Mouse (Mus musculus) kidney, postnatal 14 days (tissue): ENCODE measurements around the gene Rab14.

Source experiments
- DNase-seq: peaks from one replicate; pipeline ENCODE4 v3.0.0; 2022; ENCODE audit warnings: mixed read lengths

The Rab14 gene

DNA sequence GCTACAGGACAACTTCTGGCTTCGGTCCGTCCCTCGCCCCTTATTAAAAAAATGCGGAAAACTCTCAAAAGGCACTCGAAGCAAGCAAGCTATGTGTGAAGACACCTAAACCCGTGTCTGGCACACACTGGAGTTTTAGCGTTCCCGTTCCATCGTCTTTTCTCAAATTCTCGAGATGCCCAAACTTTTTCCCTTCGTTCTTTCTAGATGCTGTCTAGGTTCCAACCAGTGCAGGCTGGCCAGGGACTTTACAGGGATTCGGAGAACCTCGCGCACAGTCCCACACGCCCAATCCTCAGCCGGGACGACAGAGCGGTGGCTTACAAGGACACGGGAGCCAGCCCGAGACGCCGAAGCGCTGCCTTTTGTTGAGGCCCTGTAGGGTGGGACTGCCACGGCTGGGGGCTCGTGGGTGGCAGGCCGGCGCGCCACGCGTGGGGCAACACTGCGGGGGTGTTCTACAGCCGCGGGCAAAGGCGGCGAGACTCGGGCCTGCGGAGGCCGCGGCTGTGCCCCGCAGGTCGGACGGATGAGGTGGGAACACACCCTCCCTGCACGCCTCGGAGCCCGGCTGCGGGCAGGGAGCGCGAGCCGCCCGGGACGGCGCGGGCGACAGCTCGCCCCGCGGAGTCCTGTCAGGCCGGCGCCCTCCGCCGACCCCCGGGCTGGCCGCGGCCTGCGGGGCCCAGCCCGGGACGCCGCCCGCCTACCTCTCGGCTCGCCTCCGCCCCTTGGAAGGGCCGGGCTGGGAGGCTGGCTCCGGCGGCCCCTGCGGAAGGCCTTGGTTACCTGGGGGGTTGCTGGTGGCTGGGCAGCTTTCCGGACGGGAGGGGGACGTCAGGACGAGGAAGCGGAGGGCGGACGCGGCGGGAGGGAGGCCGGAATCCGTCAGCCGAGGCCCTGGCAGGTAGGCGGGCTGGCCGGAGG lies 686 bp downstream of the Rab14 start:
- no peak for DNase-seq

GRCm38 (mm10) chr2:35199541-35199940 lies 1.4 kb downstream of the Rab14 start:
- no peak for DNase-seq

- DNase-seq: peak; percentile 60
Observed at GRCm38 (mm10) chr2:35195626-35196544, 5.0 kb downstream of the Rab14 start.

- no peak for DNase-seq
Observed at GRCm38 (mm10) chr2:35193976-35194375, 6.9 kb downstream of the Rab14 start.

- no peak for DNase-seq
Observed at GRCm38 (mm10) chr2:35188929-35189328, 12.0 kb downstream of the Rab14 start.

DNA sequence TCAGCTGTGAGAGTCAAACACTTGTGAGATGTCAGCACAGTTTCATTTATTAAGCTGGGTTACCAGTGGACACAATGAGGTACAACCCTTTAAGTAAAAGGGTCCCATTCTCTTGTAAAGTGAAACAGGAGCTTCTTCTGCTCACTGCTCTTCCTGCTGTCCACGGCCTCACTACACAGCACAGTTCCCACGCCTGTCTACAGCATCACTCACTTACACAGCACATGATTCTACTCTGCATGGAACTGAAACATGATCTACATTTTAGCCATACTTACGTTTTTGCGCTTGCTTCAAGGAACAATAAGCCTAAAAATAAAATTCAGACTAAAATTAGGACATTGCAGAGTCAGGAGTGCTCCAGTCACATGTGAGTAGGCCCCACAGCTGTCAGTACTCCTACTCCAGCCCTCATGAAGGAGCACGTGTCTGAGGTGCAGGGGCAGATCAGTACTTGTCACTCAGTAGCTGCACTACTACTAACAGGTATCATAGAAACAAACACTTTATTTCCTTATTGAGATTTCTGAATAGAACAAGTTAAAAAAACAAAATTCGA lies 17.7 kb downstream of the Rab14 start:
- DNase-seq: no peak

DNA sequence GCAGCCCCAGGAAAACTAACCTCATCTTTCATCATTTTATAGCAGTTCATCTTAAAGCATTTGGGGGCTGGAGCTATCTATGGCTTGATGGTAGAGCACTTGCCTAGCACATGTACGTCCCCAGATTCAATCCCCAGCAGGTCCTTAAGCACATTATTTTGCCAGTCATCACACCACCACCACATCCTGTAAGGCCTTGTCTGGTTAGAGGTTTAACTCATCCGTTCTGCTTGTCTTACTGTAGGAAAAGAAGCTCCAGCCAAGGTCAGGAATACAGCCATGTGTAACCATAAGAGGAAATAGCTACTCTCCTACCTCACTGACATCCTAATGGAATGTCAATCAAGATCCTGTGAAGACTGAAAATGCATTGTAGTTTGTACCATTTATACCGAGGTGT lies 22.8 kb downstream of the Rab14 start:
- DNase-seq: no peak

- no peak for DNase-seq
Observed at GRCm38 (mm10) chr2:35175281-35176065, 25.4 kb downstream of the Rab14 start.

GRCm38 (mm10) chr2:35174100-35174499 lies 26.8 kb downstream of the Rab14 start:
- DNase-seq: peak; percentile 37

GRCm38 (mm10) chr2:35173666-35174065 lies 27.3 kb downstream of the Rab14 start:
- DNase-seq: no peak

DNA sequence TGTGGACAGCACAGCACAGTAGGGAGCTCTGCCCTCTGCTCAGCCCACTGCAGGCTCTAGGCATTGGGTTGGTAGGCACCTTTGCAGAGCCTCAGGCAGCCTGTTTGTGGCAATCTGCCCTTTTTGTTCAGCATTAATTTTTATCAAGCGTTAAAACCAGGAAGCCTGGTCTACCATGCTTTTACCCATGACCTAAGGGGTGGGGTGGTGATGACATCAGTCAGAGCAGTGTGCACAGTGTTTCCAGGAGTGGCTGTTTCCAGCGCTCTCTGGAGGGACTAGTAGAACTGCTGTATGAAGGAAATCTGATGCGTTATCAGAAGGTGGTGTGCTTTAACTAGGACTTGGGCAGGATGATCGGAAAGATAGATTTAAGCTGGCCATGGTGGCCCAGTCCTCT lies 28.7 kb downstream of the Rab14 start:
- DNase-seq: no peak

GRCm38 (mm10) chr2:35171341-35171861 lies 29.5 kb downstream of the Rab14 start:
- peak; percentile 84 for DNase-seq

DNA sequence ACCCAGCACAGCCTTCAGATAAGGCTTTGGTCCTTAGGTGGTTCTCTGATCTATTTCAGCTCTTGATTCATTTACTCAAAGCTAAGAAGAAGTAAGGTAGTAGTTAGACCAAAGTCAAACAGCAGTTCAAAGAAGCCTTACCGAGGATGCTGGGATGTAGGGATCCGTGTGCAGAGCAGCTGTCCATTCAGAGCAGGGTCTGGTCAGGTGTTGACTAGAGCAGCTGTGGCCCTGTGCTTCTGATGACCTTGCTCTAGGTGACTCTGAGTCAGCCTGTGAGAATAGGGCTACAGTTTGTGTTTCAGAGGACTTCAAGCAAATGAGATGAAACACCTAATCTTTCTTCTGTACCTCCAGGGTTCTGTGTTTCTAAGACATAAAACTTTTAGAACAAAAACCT lies 31.5 kb downstream of the Rab14 start:
- DNase-seq: no peak

DNA sequence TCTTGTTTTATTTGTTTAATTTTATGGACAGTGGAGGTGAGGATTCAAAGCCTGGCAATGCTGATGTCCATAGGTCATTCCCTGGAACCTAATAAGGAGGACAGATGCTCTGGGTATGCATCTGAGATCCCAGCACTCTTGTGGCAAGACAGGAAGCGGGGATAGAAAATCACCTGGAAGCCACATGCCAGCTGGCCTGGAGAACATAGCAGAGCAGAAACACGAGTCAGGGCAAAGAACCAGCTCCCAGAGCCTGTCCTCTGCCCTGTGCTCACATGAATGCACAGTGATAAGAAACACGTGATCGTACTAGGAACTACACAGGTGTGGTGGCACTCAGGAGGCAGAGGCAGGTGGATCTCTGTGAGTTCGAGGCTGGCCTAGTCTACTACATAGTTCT lies 34.1 kb downstream of the Rab14 start:
- no peak for DNase-seq

DNA sequence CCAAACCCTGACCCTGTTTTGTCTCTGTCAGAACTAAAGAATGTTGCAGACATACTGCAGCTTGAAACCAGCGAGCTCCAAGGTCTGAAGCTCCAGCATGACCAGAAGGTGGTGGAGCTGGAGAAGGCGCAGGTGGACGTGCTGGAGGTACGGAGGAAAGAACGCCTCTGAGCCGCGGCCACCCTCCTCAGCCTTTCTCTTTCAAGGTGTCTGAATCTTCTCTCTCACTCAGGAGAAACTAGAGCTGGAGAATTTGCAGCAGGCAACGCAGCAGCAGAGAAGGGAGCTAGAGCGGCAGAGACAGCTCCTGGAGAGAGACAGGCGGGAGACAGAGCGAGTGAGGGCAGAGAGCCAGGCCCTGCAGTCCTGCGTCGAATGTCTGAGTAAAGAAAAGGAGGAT lies 35.5 kb downstream of the Rab14 start:
- DNase-seq: no peak

- DNase-seq: no peak
Observed at GRCm38 (mm10) chr2:35163396-35163795, 37.5 kb downstream of the Rab14 start.

GRCm38 (mm10) chr2:35161846-35162488 lies 39.0 kb downstream of the Rab14 start:
- DNase-seq: no peak

DNA sequence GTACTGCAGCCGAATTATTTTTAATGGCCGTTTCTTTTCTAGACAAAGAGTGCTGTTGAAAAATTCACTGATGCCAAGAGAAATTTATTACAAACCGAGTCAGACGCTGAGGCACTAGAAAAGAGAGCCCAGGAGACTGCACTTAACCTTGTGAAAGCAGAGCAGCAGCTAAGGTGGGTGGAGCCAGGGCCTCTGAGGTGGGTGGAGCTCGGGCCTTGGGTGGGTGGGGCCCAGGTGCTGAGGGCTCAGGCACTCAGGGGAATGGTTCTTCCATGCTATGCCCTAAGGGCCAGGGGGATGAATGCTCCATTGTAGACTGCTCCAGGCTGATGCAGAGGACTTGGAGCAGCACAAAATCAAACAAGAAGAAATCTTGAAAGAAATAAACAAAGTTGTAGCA lies 40.7 kb downstream of the Rab14 start:
- DNase-seq: peak; percentile 30

DNA sequence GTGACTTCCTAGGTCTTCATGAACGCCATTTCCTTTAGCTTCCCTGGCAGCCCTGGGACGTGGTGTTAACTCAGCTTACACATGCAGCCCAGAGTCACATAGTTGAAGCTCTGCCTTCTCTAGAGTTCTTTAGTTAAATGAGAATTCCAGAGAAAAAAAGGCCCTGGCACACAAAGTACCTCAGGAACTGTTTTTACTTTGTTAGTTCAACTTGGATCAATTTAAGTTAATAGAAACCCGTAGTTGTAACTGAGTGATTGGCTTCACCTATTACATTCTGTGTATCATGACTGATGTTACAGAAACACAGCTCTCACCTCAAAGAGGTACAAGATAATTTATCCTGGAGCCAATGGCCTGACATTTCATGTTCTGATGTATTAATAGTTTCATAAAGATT lies 42.6 kb downstream of the Rab14 start:
- DNase-seq: no peak

DNA sequence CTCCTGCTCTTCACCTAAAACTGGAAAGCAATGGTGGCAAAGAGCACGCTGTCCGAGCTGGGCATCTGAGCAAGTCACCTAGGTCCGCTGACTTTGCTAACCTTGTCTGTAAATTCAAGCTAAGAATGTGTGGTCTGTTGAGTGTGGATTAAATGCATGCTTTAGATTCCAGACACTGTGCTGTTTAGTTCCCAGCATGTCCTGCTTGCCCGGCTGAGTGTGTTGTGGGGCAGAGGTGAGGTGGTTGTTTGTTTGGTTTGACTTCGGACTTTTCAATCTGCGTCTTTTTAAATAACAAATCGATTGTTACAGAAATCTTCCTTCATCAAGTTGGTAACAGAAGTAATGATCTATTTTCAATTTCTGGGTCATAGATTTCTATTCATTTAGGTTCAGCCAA lies 43.1 kb downstream of the Rab14 start:
- DNase-seq: no peak

- no peak for DNase-seq
Observed at GRCm38 (mm10) chr2:35156985-35157384, 43.9 kb downstream of the Rab14 start.
